Mouse (Mus musculus) limb, embryonic 13.5 days (tissue): ENCODE measurements around the gene Ms4a6d. TPM values are rescaled to one million over a fixed set of nuclear protein-coding genes. Genes with fewer than 3 reads are reported as not detected.
"Not testable (repeated sequence)": the region's sequence is repeated elsewhere in the genome, so short reads cannot be mapped to it uniquely, and the experiment has no call there.

Source experiments
- ATAC-seq: fragments of 200-750 bp; cut with Nextera tagmentation; 2 replicates; pipeline ENCODE4 v1.8.0; 2017; ENCODE audit warnings: low read depth, moderate number of reproducible peaks, moderate TSS enrichment; ENCODE audit not compliant: low FRiP score
- H3K27ac ChIP-seq: fragments of 300-500 bp; sonication (generic); 2 replicates; pipeline ENCODE4 v1.5.1; 2015; ENCODE audit warnings: inconsistent platforms, mild to moderate bottlenecking, moderate library complexity
- H3K27me3 ChIP-seq: fragments of 300-500 bp; sonication (generic); 2 replicates; pipeline ENCODE4 v1.6.1; 2015; ENCODE audit warnings: mild to moderate bottlenecking, inconsistent platforms
- H3K36me3 ChIP-seq: fragments of 300-500 bp; sonication (generic); 2 replicates; pipeline ENCODE4 v1.6.1; 2015; ENCODE audit warnings: inconsistent platforms, mild to moderate bottlenecking, moderate library complexity
- H3K4me1 ChIP-seq: fragments of 300-500 bp; sonication (generic); 2 replicates; pipeline ENCODE4 v1.6.1; 2015; ENCODE audit warnings: inconsistent platforms
- H3K4me2 ChIP-seq: fragments of 300-500 bp; sonication (generic); replicated peaks from 2 replicates; pipeline ENCODE4 v1.6.1; 2015; ENCODE audit warnings: inconsistent platforms, mild to moderate bottlenecking, moderate library complexity
- H3K4me3 ChIP-seq: fragments of 300-500 bp; sonication (generic); 2 replicates; pipeline ENCODE4 v1.5.1; 2015; ENCODE audit warnings: moderate library complexity, mild to moderate bottlenecking, inconsistent platforms
- H3K9ac ChIP-seq: fragments of 300-500 bp; sonication (generic); 2 replicates; pipeline ENCODE4 v1.6.1; 2015; ENCODE audit warnings: mild to moderate bottlenecking, inconsistent platforms
- H3K9me3 ChIP-seq: fragments of 300-500 bp; sonication (generic); 2 replicates; pipeline ENCODE4 v1.6.1; 2016; ENCODE audit warnings: inconsistent platforms
- WGBS: fragments of 180-500 bp; shearing (Covaris S2); methylation state at CpG from one replicate; pipeline ENCODE4 v1.1.7; 2015; 5-methylcytosine and 5-hydroxymethylcytosine counted together
- polyA plus RNA-seq: library from polyadenylated mRNA; unstranded; fragments of >200 nt; fragmentation: Nextera tagmentation; extraction: Ambion mirVana; gene quantifications from 2 replicates; pipeline ENCODE4 v1.2.1, GENCODE M21; 2015

The Ms4a6d gene
- polyA plus RNA-seq, 1 experiment from 2014 or later, result 3.9 TPM

DNA sequence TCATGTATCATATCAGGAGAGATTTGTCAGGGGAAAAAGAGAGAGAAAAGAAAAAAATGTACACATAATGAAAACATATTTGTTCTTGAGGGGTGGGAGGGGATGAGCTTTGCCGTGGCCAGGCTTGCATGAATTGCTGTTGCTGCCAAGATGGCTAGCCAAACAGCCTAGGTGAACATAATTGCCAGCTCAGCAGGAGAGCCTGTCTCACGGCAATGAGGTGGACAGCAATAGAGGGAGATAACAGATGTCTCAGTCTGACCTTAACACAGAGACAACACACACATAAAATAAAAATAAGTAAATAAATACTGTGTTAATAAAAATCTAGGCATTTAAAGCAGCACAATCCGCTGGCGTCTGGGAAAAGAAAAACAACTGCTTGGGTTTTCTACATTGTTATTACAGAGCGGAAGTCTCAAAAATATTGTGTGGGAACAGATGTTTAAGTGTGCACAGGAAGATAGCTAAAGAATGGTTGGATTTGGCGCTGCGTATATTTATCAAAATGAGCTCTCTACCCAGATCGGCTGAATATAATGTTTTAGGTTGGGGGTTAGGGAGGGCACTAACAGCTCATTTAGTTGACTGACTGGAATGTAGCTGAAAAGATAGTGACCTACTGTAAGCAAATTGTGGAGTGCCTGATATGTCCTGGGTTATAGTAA is 9.3 kb upstream of the Ms4a6d start:
- Histone ChIP-seq H3K4me3 (no peak overlapping the region), H3K4me1 (no peaks in the 10 kb centered on the region), H3K9me3 (no peaks in the 10 kb centered on the region), H3K9ac (no peak overlapping the region), H3K27me3 (no peaks in the 10 kb centered on the region), H3K27ac (no peak overlapping the region), H3K4me2 (no peak overlapping the region), H3K36me3 (no peaks in the 10 kb centered on the region)
- 74% methylated on average over 8 of the region's 8 CpGs for WGBS
- ATAC-seq, result no peak

DNA sequence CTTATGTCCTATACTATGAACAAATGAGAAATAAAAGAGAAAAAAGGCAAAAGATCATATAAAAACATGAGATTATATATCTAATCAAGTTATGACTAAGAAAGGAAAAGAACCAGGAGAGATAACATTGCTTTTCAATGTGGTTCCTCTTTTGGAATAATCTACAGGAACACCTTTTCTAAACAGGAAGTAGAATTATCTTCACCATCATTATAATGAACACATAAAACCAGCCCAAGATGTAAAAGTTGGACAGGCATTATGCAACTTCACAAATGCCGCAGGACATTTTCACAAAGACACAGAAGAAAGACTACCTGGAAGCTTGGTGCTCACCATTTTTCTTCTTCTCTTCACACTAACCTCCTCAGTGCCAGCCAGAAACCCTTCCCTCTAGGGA is 8.4 kb upstream of the Ms4a6d start:
- no peak for ATAC-seq
- H3K4me3 ChIP-seq, result no peak overlapping the region
- no peak overlapping the region for H3K27ac ChIP-seq
- H3K4me2 ChIP-seq, result no peak overlapping the region
- H3K27me3 ChIP-seq, result no peaks in the 10 kb centered on the region
- no peaks in the 10 kb centered on the region for H3K36me3 ChIP-seq
- no peaks in the 10 kb centered on the region for H3K9me3 ChIP-seq
- 82% methylated on average over 1 of the region's 1 CpGs for WGBS
- no peaks in the 10 kb centered on the region for H3K4me1 ChIP-seq
- no peak overlapping the region for H3K9ac ChIP-seq

DNA sequence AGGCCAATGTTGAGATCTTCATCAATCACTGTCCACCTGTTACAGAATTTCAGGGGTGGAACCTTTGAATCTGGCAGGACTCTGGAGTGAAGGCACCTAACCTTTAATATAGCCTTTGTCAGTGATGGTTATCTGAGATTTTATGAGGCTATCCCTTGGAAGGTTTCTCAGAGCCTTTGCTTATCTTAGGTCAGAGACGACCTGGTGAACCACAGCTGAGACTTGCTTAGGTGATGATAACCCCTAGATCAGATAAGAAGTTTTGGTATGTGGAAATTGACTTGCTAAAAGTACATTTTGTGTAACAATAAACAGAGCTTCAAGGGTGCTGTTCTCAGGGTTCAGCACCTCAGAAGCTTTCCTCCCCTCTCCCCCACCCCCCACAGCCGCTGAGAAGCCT is 7.6 kb upstream of the Ms4a6d start:
- Histone ChIP-seq H3K27ac (no peak overlapping the region), H3K36me3 (no peaks in the 10 kb centered on the region), H3K27me3 (no peaks in the 10 kb centered on the region), H3K9ac (no peak overlapping the region), H3K4me3 (no peak overlapping the region), H3K4me1 (no peaks in the 10 kb centered on the region), H3K9me3 (no peaks in the 10 kb centered on the region), H3K4me2 (no peak overlapping the region)
- ATAC-seq, result no peak
- 27% methylated on average over 2 of the region's 2 CpGs for WGBS

DNA sequence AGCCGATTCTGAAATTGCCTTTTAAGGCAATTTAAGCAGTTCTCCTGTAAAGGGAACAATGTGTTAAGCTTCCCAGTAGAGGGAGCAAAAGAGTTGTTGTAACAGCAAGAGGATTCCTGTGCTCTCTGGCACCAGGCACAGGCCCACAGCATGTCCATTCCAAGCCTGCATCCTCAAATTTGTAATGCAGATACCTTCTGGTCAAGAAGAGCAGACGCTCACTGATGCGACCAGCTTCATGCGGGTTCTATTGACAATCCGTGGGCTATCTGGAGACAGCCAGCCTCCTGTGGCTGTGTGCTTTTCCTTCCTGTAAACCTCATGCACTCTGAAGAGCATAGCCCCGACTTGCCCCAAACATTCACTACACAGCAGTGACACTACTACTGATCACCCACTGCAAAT is 6.9 kb upstream of the Ms4a6d start:
- no peaks in the 10 kb centered on the region for H3K9me3 ChIP-seq
- no peak overlapping the region for H3K9ac ChIP-seq
- no peak overlapping the region for H3K4me2 ChIP-seq
- peak; percentile 66; the same call in 1 of the 2 replicates for ATAC-seq
- no peaks in the 10 kb centered on the region for H3K36me3 ChIP-seq
- H3K4me3 ChIP-seq, result no peak overlapping the region
- 22% methylated on average over 6 of the region's 6 CpGs for WGBS
- H3K27ac ChIP-seq, result no peak overlapping the region
- H3K27me3 ChIP-seq, result no peaks in the 10 kb centered on the region
- H3K4me1 ChIP-seq, result no peaks in the 10 kb centered on the region

DNA sequence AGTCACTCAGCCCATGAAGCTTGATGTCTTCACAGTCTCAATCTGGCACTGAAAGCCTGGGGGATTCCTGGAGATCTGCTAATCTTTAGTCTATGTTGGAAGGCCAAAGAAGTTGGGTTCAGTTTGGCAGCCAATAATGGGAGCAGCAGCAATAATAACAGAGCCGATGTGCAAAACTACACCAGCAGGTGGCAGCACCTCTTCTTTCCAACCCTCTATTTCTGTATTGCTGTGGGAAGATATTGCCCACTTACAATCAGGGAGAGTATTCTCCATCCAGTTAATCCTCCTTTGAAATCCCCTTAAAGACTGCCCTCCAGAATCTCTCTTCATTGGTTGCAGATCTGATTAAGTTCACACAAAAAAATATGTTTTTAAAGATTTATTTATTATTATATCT is 3.5 kb upstream of the Ms4a6d start:
- H3K27ac ChIP-seq, result no peak overlapping the region
- H3K9ac ChIP-seq, result no peak overlapping the region
- ATAC-seq, result no peak
- WGBS, result 7% methylated on average over 1 of the region's 1 CpGs
- H3K9me3 ChIP-seq, result no peaks in the 10 kb centered on the region
- no peaks in the 10 kb centered on the region for H3K36me3 ChIP-seq
- no peak overlapping the region for H3K4me2 ChIP-seq
- H3K27me3 ChIP-seq, result no peaks in the 10 kb centered on the region
- no peak overlapping the region for H3K4me3 ChIP-seq
- H3K4me1 ChIP-seq, result no peaks in the 10 kb centered on the region

DNA sequence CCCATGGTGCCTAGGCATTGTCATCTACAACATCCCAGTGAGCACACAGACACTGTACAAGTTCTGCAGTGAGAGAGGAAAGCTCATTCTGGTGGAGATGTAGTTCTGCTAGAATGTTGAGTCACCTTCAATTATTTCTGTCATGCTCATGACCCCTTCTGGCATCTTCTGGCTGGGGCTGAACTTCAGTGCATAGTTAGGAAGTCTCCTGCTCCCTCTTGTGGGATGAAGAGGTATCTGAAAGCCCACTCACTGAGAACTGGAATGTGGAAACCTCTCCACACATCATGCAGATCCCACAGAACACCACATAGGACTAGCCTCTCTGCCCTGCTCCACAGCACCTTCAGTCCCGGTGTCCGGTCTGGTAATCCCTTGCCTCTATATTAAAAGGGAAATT is 2.6 kb downstream of the Ms4a6d start:
- Histone ChIP-seq H3K27ac (no peak overlapping the region), H3K9me3 (no peaks in the 10 kb centered on the region), H3K4me3 (no peak overlapping the region), H3K36me3 (no peaks in the 10 kb centered on the region), H3K4me2 (no peak overlapping the region), H3K9ac (no peak overlapping the region), H3K4me1 (no peaks in the 10 kb centered on the region), H3K27me3 (no peaks in the 10 kb centered on the region)
- ATAC-seq, result no peak
- 88% methylated on average over 2 of the region's 2 CpGs for WGBS

DNA sequence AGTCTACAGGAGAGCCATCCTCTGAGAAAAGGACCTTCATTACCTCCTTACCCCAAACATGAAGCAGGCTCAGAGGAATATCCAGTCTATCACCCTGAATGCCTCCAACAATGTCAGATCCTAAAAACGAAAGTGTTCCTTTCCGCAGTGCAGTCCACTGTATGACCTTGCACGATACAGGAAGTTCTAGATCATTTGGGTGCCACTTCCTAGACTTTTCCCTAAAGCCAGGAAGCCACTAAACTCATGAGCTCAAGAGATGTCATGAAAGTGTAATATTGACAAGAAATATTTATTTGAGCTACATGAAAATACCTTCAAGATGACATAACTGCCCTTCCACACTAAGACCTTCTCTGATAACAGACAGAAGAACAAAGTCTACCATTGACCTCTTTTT is 3.3 kb downstream of the Ms4a6d start:
- no peak for ATAC-seq
- Histone ChIP-seq H3K36me3 (no peaks in the 10 kb centered on the region), H3K9ac (no peak overlapping the region), H3K9me3 (no peaks in the 10 kb centered on the region), H3K4me2 (no peak overlapping the region), H3K4me1 (no peaks in the 10 kb centered on the region), H3K27me3 (no peaks in the 10 kb centered on the region), H3K4me3 (no peak overlapping the region), H3K27ac (no peak overlapping the region)
- WGBS, result 86% methylated on average over 3 of the region's 3 CpGs

DNA sequence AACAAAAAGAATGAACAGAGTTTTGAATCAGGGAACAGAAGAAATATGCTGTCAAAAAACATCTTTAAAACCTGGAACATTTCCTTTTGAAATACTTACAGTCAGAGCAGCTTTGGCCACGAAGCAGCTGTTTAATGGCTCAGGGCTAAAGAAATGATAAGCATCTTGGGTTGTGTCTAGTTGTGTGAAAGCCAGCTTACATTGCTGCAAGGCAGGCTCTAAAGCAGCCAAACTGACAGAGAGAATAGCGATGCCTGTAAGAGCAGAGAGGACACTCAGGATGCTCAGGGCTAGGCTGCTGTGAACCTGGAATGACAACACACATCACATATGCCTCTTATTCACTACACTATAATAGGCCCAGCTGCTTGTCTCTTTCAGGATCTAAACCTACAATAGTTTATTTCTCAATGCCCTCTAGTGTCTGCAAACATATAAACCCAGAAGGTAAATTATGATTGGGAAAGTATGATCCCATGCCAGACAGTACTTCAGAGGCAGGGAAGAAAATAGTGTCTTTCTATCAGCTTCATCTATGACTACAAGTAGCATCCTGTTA is 14.7 kb downstream of the Ms4a6d start:
- H3K36me3 ChIP-seq, result no peaks in the 10 kb centered on the region
- no peak overlapping the region for H3K9ac ChIP-seq
- H3K27ac ChIP-seq, result no peak overlapping the region
- H3K27me3 ChIP-seq, result no peaks in the 10 kb centered on the region
- no peak overlapping the region for H3K4me2 ChIP-seq
- WGBS, result 78% methylated on average over 2 of the region's 2 CpGs
- H3K4me3 ChIP-seq, result no peak overlapping the region
- no peaks in the 10 kb centered on the region for H3K9me3 ChIP-seq
- no peak for ATAC-seq
- H3K4me1 ChIP-seq, result no peaks in the 10 kb centered on the region

DNA sequence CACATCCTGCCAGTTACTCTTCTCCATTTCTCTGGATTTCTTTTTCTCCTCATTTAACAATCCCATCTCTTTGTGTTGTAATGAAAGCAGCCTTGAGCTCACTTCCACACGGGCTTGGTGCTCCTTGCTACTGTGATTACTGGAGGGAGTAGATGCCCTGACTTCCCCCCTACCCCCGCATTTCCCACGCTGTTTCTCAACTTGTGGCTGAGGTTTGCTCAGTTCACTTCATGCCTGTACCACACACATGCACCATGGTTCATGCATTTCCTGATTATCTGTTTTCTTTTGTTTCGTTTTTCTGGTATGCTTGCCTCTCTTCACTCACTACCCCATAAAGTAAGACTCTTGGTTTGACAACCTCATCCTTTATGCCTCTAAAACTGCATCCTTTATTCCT is 15.4 kb downstream of the Ms4a6d start:
- Histone ChIP-seq H3K36me3 (no peaks in the 10 kb centered on the region), H3K27ac (no peak overlapping the region), H3K9me3 (no peaks in the 10 kb centered on the region), H3K4me1 (no peaks in the 10 kb centered on the region), H3K4me3 (no peak overlapping the region), H3K4me2 (no peak overlapping the region), H3K27me3 (no peaks in the 10 kb centered on the region), H3K9ac (no peak overlapping the region)
- ATAC-seq, result no peak
- WGBS, result 78% methylated on average over 4 of the region's 4 CpGs

DNA sequence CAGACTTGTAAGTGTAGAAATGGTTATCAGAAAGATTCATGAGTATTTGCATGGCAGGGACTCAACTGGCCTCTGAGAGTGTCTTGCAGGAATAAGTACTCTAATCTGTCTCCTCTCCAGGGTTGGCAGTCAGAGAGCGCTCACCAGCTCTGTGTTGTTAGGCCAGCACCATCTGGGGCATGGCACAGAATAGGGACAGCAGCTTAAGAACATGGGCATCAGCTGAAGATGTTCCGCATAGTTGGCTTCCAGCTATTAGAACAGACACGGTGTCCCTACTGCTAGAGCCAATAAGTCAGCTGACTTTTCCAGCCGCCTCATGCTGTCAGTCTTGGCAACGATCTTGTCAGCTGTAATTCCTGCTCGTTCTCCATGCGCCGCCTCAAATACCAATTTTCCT is 29.7 kb downstream of the Ms4a6d start:
- Histone ChIP-seq H3K36me3 (no peaks in the 10 kb centered on the region), H3K4me3 (no peak overlapping the region), H3K27ac (no peak overlapping the region), H3K9ac (no peak overlapping the region), H3K4me1 (no peaks in the 10 kb centered on the region), H3K27me3 (no peaks in the 10 kb centered on the region), H3K4me2 (no peak overlapping the region), H3K9me3 (no peaks in the 10 kb centered on the region)
- WGBS, result 82% methylated on average over 8 of the region's 8 CpGs
- no peak for ATAC-seq

DNA sequence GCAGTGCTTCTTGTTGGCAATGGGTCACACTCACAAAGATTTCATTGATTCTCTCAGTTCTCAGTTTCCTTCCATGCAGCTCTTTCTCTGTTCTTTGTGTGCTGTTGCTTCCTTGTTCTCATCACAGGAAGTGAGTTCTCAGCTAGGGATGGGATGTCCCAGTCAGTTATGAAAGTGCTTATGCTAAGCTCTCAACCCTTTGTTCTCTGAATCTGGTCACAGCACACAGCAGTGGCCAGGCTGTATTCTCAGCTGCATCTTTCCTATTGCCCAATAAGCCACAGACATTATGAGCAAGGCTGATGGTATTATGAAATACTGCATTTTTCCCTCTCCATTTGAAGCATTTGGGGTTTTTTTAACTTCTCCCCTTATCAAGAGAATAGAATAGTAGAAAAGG is 45.1 kb downstream of the Ms4a6d start:
- not testable (repeated sequence) for H3K4me2 ChIP-seq, H3K36me3 ChIP-seq, H3K9me3 ChIP-seq, ATAC-seq, H3K4me3 ChIP-seq, H3K27me3 ChIP-seq, H3K4me1 ChIP-seq, H3K27ac ChIP-seq, H3K9ac ChIP-seq

DNA sequence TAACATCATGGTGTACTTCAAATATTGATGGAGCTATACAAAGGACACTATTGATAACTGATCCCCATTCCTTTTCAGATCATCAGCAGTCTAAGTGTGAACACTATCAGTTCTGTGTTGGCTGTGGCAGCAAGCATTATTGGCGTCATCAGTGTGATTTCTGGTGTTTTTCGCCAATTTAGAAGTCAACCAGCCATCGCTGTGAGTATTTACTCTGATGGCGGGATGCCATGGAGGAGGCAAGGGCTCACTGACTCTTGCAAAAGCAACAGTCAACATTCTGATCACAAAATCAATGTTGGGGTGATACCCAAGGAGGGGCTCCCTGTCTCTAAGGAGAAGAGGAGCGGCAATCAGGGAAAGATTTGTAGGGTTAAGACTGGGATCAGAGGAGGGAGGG is 49.9 kb downstream of the Ms4a6d start:
- WGBS, result 86% methylated on average over 5 of the region's 5 CpGs
- Histone ChIP-seq H3K4me3 (no peak overlapping the region), H3K36me3 (no peaks in the 10 kb centered on the region), H3K9me3 (no peaks in the 10 kb centered on the region), H3K27ac (no peak overlapping the region), H3K4me1 (no peaks in the 10 kb centered on the region), H3K9ac (no peak overlapping the region), H3K27me3 (no peaks in the 10 kb centered on the region), H3K4me2 (no peak overlapping the region)
- no peak for ATAC-seq

DNA sequence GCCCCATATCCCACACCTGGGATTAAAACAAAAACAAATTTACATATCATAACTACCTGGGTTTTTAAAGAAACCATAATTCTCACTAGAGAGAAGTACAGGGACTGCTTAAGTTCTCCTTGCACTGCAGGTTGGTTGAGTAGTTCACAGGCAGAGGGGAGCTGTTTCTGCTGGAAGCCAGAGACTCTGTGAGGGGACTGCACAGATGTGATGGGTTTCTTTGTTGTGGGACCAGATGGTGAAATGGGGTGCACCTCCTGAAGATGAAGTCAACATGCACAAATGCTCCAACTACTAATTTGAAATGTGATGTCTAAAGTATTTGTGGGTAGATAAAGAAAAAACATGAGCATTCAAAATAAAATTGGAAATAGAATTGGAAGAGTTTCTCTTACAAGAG is 56.7 kb downstream of the Ms4a6d start:
- Histone ChIP-seq H3K36me3 (no peaks in the 10 kb centered on the region), H3K4me2 (no peak overlapping the region), H3K4me3 (no peak overlapping the region), H3K4me1 (no peaks in the 10 kb centered on the region), H3K27me3 (no peaks in the 10 kb centered on the region), H3K27ac (no peak overlapping the region), H3K9me3 (no peaks in the 10 kb centered on the region), H3K9ac (no peak overlapping the region)
- ATAC-seq, result no peak
